Mouse (Mus musculus) heart, adult 2 months (tissue): Measurements from ENCODE around the gene Mex3a. TPM values are rescaled to one million over a fixed set of nuclear protein-coding genes. Genes with fewer than 3 reads are reported as not detected.

ENCODE experiments used
- DNase-seq, 2 experiments: peaks; one replicate each; pipeline ENCODE4 v3.0.0; 2021
- H3K27ac ChIP-seq: fragments of 200-600 bp; 2 replicates; pipeline ENCODE4 v1.8.1; 2022
- H3K27me3 ChIP-seq: fragments of 200-500 bp; 2 replicates; pipeline ENCODE4 v1.6.1; 2012; ENCODE audit warnings: mild to moderate bottlenecking, low read length, inconsistent platforms, mixed read lengths; ENCODE audit not compliant: control insufficient read depth, insufficient read depth
- H3K36me3 ChIP-seq: fragments of 200-500 bp; 2 replicates; pipeline ENCODE4 v1.6.1; 2012; ENCODE audit warnings: low read length, inconsistent platforms; ENCODE audit not compliant: control insufficient read depth, insufficient read depth
- H3K4me1 ChIP-seq: fragments of 200-500 bp; 2 replicates; pipeline ENCODE4 v1.6.1; 2011; ENCODE audit warnings: low read length; ENCODE audit not compliant: control insufficient read depth, insufficient read depth
- H3K4me3 ChIP-seq: fragments of 200-600 bp; 2 replicates; pipeline ENCODE4 v1.8.1; 2022
- H3K79me2 ChIP-seq: fragments of 200-500 bp; replicated peaks from 2 replicates; pipeline ENCODE4 v1.6.1; 2012; ENCODE audit warnings: mild to moderate bottlenecking, inconsistent platforms, low read length, moderate library complexity, mixed read lengths; ENCODE audit not compliant: control insufficient read depth, insufficient read depth
- H3K9ac ChIP-seq: fragments of 200-500 bp; 2 replicates; pipeline ENCODE4 v1.6.1; 2012; ENCODE audit warnings: low read depth, mild to moderate bottlenecking, control low read depth, inconsistent platforms, low read length, mixed read lengths
- CTCF ChIP-seq: fragments of 200-600 bp; IDR thresholded peaks from 2 replicates; pipeline ENCODE4 v1.8.1; 2022; ENCODE audit warnings: antibody characterized with exemption, mild to moderate bottlenecking, moderate library complexity
- EP300 ChIP-seq: fragments of 200-500 bp; IDR thresholded peaks from 2 replicates; pipeline ENCODE4 v1.6.1; 2011; ENCODE audit warnings: low read depth, low read length, control low read depth; ENCODE audit not compliant: insufficient read depth
- POLR2A ChIP-seq: fragments of 200-500 bp; IDR thresholded peaks from 2 replicates; pipeline ENCODE4 v1.6.1; 2011; ENCODE audit warnings: mild to moderate bottlenecking, low read depth, low read length, control low read depth; ENCODE audit not compliant: insufficient read depth
- WGBS: fragments of 180-500 bp; shearing (Covaris S2); methylation state at CpG from one replicate; pipeline ENCODE4 v1.1.7; 2018; 5-methylcytosine and 5-hydroxymethylcytosine counted together
- intact Hi-C: fragments of 180-260 bp; cut with DNase I; formaldehyde crosslinking; loops from one replicate; pipeline ENCODE4 v1.15.1; 2025
- polyA plus RNA-seq: library from polyadenylated mRNA; depleted of rRNA; stranded (reverse); fragments of >200 nt; gene quantifications from 2 replicates; pipeline ENCODE4 v1.2.3, GENCODE M21; 2012
- total RNA-seq, 2 experiments: library from RNA; stranded (reverse); gene quantifications; 2 replicates each; pipeline ENCODE4 v1.2.3; 2021

The Mex3a gene
- total and polyA plus RNA-seq, 3 experiments, result 0.27 to 0.45 (median 0.42) TPM

GRCm38 (mm10) chr3:88527565-88527964 lies 4.6 kb upstream of the Mex3a start:
- H3K4me1 ChIP-seq, result no peaks in the 10 kb centered on the region; the same call in 1 of the 2 replicates
- H3K36me3 ChIP-seq, result no peaks in the 10 kb centered on the region
- intact Hi-C loops, result loop anchor here (2.0 kb wide), 1 partner anchor 121 kb away; no protein-coding TSS in a partner anchor
- DNase-seq, result no peak
- TF ChIP-seq EP300, result no peak
- no peak for TF ChIP-seq POLR2A
- TF ChIP-seq CTCF, result no peak
- WGBS, result 57% methylated on average over 8 of the region's 8 CpGs
- H3K79me2 ChIP-seq, result no peaks in the 10 kb centered on the region
- H3K27ac ChIP-seq, result no peak overlapping the region
- no peak overlapping the region for H3K4me3 ChIP-seq
- H3K9ac ChIP-seq, result no peak overlapping the region
- H3K27me3 ChIP-seq, result no peaks in the 10 kb centered on the region

- H3K4me3 ChIP-seq, result no peak overlapping the region
- H3K36me3 ChIP-seq, result no peaks in the 10 kb centered on the region
- DNase-seq, result no peak
- intact Hi-C loops, result no loop called here
- whole genome bisulfite sequencing, result 89% methylated on average over 11 of the region's 11 CpGs
- no peaks in the 10 kb centered on the region for H3K27me3 ChIP-seq
- no peaks in the 10 kb centered on the region for H3K79me2 ChIP-seq
- no peak overlapping the region for H3K9ac ChIP-seq
- no peak for TF ChIP-seq POLR2A
- TF ChIP-seq CTCF, result no peak
- no peak for TF ChIP-seq EP300
- no peak overlapping the region for H3K27ac ChIP-seq
- H3K4me1 ChIP-seq, result no peaks in the 10 kb centered on the region; the same call in 1 of the 2 replicates
Measured at GRCm38 (mm10) chr3:88528646-88529045, 3.5 kb upstream of the Mex3a start.

- no peaks in the 10 kb centered on the region; the same call in 1 of the 2 replicates for H3K4me1 ChIP-seq
- no peak overlapping the region for H3K9ac ChIP-seq
- intact Hi-C loops, result no loop called here
- DNase-seq, result no peak
- WGBS, result 74% methylated on average over 7 of the region's 7 CpGs
- no peaks in the 10 kb centered on the region for H3K27me3 ChIP-seq
- no peak overlapping the region for H3K4me3 ChIP-seq
- no peaks in the 10 kb centered on the region for H3K36me3 ChIP-seq
- no peak for TF ChIP-seq EP300
- TF ChIP-seq CTCF, result no peak
- TF ChIP-seq POLR2A, result no peak
- no peaks in the 10 kb centered on the region for H3K79me2 ChIP-seq
- H3K27ac ChIP-seq, result no peak overlapping the region
Measured at GRCm38 (mm10) chr3:88529204-88530000, 2.8 kb upstream of the Mex3a start.

GRCm38 (mm10) chr3:88530082-88530864 lies 1.9 kb upstream of the Mex3a start:
- WGBS, result 56% methylated on average over 11 of the region's 11 CpGs
- Histone ChIP-seq H3K9ac (no peak overlapping the region), H3K4me1 (no peaks in the 10 kb centered on the region; the same call in 1 of the 2 replicates), H3K79me2 (no peaks in the 10 kb centered on the region), H3K4me3 (no peak overlapping the region), H3K36me3 (no peaks in the 10 kb centered on the region), H3K27me3 (no peaks in the 10 kb centered on the region), H3K27ac (no peak overlapping the region)
- DNase-seq, result no peak
- intact Hi-C loops, result no loop called here
- no peak for TF ChIP-seq CTCF
- TF ChIP-seq EP300, result no peak

GRCm38 (mm10) chr3:88531348-88532298 lies 572 bp upstream of the Mex3a start:
- 1% methylated on average over 63 of the region's 63 CpGs for WGBS
- Histone ChIP-seq H3K27ac (peak overlapping the region; percentile 84), H3K36me3 (no peaks in the 10 kb centered on the region), H3K4me1 (0 out of 2 replicates have a peak, but pooled peaks cover 2% of the 10 kb centered on the region), H3K27me3 (no peaks in the 10 kb centered on the region), H3K79me2 (no peaks in the 10 kb centered on the region), H3K9ac (peak overlapping the region; percentile 74), H3K4me3 (peak overlapping the region; percentile 79)
- peak; percentile 91 to 94 for DNase-seq
- intact Hi-C loops, result no loop called here
- TF ChIP-seq EP300 (no peak), POLR2A (no peak), CTCF (no peak)
